8 mouse cellular contexts compared by ENCODE assay signal in the genomic region with DNA sequence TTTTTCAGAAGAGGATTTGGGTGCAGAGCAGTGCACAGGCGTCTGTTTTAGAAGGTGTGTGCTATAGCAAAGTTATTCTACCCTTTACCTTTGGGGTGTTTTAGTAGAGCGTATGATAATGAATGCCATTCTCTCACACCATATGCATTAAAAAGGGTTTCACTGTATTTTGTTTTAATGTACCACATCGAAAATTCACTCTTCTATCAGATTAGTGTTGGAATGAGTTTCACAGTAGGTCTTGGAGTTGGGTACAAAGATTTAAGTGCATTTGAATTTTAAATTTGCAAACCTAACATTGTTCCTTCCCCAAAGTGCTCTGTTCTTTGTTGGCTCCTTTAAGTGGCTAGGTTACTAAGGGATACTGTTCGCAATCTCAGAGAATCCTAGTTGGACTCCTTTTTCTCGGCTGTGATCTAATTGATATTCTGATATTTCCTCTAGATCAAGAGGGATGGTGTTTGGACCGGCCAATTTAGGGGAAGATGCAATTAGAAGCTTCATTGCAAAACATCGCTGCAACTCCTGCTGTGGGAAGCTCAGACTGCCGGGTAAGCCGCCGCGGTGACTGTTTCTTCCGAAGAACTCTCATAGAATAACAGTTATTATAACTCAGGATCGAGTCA.
DNase-seq lines count a peak whose midpoint lies in the region.

No protein-coding gene starts in this region.

- DNase-seq in retina, postnatal 1 day: peak; percentile 39
- DNase-seq in retina, embryonic 14.5 days (ENCODE audit: low spot score): no peak
- DNase-seq in forelimb bud, embryonic 11.5 days (ENCODE audit: low read depth, low spot score): peak; percentile 9
- DNase-seq in left cerebral cortex, adult 8-10 months (ENCODE audit: low spot score in 2 of 2): peak; percentile 18 to 23
- DNase-seq in right cerebral cortex, postnatal 10 days (ENCODE audit: low spot score in 2 of 2): peak; percentile 60 to 73
- DNase-seq in thymus, postnatal 10 days (ENCODE audit: low spot score in 2 of 2): no peak
- no peak for DNase-seq in spleen, postnatal 10 days (ENCODE audit: low spot score in 2 of 2)
- DNase-seq in B cell, adult 2 months: no peak

Comparison
In these comparisons a context has a peak if more than half of its experiments do, and no peak if none do; other contexts are left out.
1. DNase-seq: peak in retina, postnatal 1 day (single experiment), forelimb bud, embryonic 11.5 days (single experiment), left cerebral cortex, adult 8-10 months (2 of 2) and right cerebral cortex, postnatal 10 days (2 of 2); none in retina, embryonic 14.5 days (single experiment), thymus, postnatal 10 days (0 of 2), spleen, postnatal 10 days (0 of 2) and B cell, adult 2 months (0 of 2).